Mouse (Mus musculus) limb, embryonic 12.5 days (tissue): ENCODE data around the gene 7530416G11Rik. TPM values are rescaled to one million over a fixed set of nuclear protein-coding genes. Genes with fewer than 3 reads are reported as not detected.

ENCODE experiments used
- ATAC-seq: fragments of 200-750 bp; cut with Nextera tagmentation; 2 replicates; pipeline ENCODE4 v1.8.0; 2017; ENCODE audit warnings: low read depth, moderate TSS enrichment; ENCODE audit not compliant: insufficient number of reproducible peaks, insufficient read depth, low FRiP score, low TSS enrichment
- H3K27ac ChIP-seq: fragments of 300-500 bp; sonication (generic); 2 replicates; pipeline ENCODE4 v1.5.1; 2016; ENCODE audit warnings: mild to moderate bottlenecking, moderate library complexity
- H3K27me3 ChIP-seq: fragments of 300-500 bp; sonication (generic); 2 replicates; pipeline ENCODE4 v1.6.1; 2016; ENCODE audit warnings: mild to moderate bottlenecking, moderate library complexity
- H3K36me3 ChIP-seq: fragments of 300-500 bp; sonication (generic); 2 replicates; pipeline ENCODE4 v1.6.1; 2016; ENCODE audit warnings: mild to moderate bottlenecking, moderate library complexity
- H3K4me1 ChIP-seq: fragments of 300-500 bp; sonication (generic); replicated peaks from 2 replicates; pipeline ENCODE4 v1.6.1; 2016
- H3K4me2 ChIP-seq: fragments of 300-500 bp; sonication (generic); 2 replicates; pipeline ENCODE4 v1.6.1; 2016; ENCODE audit warnings: mild to moderate bottlenecking, moderate library complexity
- H3K4me3 ChIP-seq: fragments of 300-500 bp; sonication (generic); replicated peaks from 2 replicates; pipeline ENCODE4 v1.5.1; 2016; ENCODE audit warnings: mild to moderate bottlenecking
- H3K9ac ChIP-seq: fragments of 300-500 bp; sonication (generic); replicated peaks from 2 replicates; pipeline ENCODE4 v1.6.1; 2016; ENCODE audit warnings: mild to moderate bottlenecking, moderate library complexity
- H3K9me3 ChIP-seq: fragments of 300-500 bp; sonication (generic); 2 replicates; pipeline ENCODE4 v1.6.1; 2016; ENCODE audit warnings: mild to moderate bottlenecking, moderate library complexity
- WGBS: fragments of 180-500 bp; shearing (Covaris S2); methylation state at CpG from one replicate; pipeline ENCODE4 v1.1.7; 2016; 5-methylcytosine and 5-hydroxymethylcytosine counted together
- polyA plus RNA-seq: library from polyadenylated mRNA; unstranded; fragments of >200 nt; fragmentation: Nextera tagmentation; extraction: Ambion mirVana; gene quantifications from 2 replicates; pipeline ENCODE4 v1.2.1, GENCODE M21; 2016

The 7530416G11Rik gene
- polyA plus RNA-seq, 1 experiment from 2014 or later, result not detected

- no peak for ATAC-seq
- H3K9ac ChIP-seq, result no peak overlapping the region
Observed at GRCm38 (mm10) chr15:85479919-85480318, 23.1 kb downstream of the 7530416G11Rik start.

GRCm38 (mm10) chr15:85479365-85479764, 23.7 kb downstream of the 7530416G11Rik start:
- Histone ChIP-seq H3K27me3 (peaks cover 41% of the 10 kb centered on the region), H3K9me3 (no peaks in the 10 kb centered on the region), H3K4me2 (no peak overlapping the region), H3K4me3 (no peak overlapping the region), H3K27ac (no peak overlapping the region), H3K36me3 (no peaks in the 10 kb centered on the region), H3K9ac (no peak overlapping the region), H3K4me1 (no peaks in the 10 kb centered on the region; the same call in none of the 2 replicates)
- ATAC-seq, result no peak
- WGBS, result 80% methylated on average over 12 of the region's 12 CpGs

More at GRCm38 (mm10) chr15:85479919-85480318, 23.1 kb downstream of the 7530416G11Rik start:
- no peak overlapping the region for H3K27ac ChIP-seq
- 56% methylated on average over 5 of the region's 5 CpGs for WGBS
- H3K4me2 ChIP-seq, result no peak overlapping the region
- H3K27me3 ChIP-seq, result peaks cover 41% of the 10 kb centered on the region
- H3K4me3 ChIP-seq, result no peak overlapping the region
- H3K9me3 ChIP-seq, result no peaks in the 10 kb centered on the region
- no peaks in the 10 kb centered on the region for H3K36me3 ChIP-seq
- H3K4me1 ChIP-seq, result no peaks in the 10 kb centered on the region; the same call in none of the 2 replicates

GRCm38 (mm10) chr15:85477584-85477983, 25.4 kb downstream of the 7530416G11Rik start:
- Histone ChIP-seq H3K9ac (no peak overlapping the region), H3K4me1 (no peaks in the 10 kb centered on the region; the same call in none of the 2 replicates), H3K36me3 (0 out of 2 replicates have a peak, but pooled peaks cover under 1% of the 10 kb centered on the region), H3K9me3 (no peaks in the 10 kb centered on the region), H3K4me3 (no peak overlapping the region), H3K27ac (no peak overlapping the region), H3K27me3 (peaks cover 38% of the 10 kb centered on the region), H3K4me2 (no peak overlapping the region)
- ATAC-seq, result no peak
- 17% methylated on average over 1 of the region's 1 CpGs for WGBS

- no peak for ATAC-seq
- Histone ChIP-seq H3K36me3 (peaks cover 5% of the 10 kb centered on the region; the same call in 1 of the 2 replicates), H3K27me3 (peaks cover 9% of the 10 kb centered on the region), H3K4me2 (no peak overlapping the region), H3K9me3 (no peaks in the 10 kb centered on the region), H3K4me1 (no peaks in the 10 kb centered on the region; the same call in 1 of the 2 replicates), H3K27ac (no peak overlapping the region), H3K9ac (no peak overlapping the region), H3K4me3 (no peak overlapping the region)
- WGBS, result 76% methylated on average over 3 of the region's 3 CpGs
Observed at GRCm38 (mm10) chr15:85474697-85475096, 28.3 kb downstream of the 7530416G11Rik start.

- 87% methylated on average over 6 of the region's 6 CpGs for whole genome bisulfite sequencing
- H3K9ac ChIP-seq, result no peak overlapping the region
- no peak overlapping the region for H3K4me3 ChIP-seq
- no peaks in the 10 kb centered on the region for H3K9me3 ChIP-seq
- peaks cover under 1% of the 10 kb centered on the region; the same call in 1 of the 2 replicates for H3K4me1 ChIP-seq
- no peak overlapping the region for H3K27ac ChIP-seq
- H3K27me3 ChIP-seq, result no peaks in the 10 kb centered on the region
- peaks cover 46% of the 10 kb centered on the region for H3K36me3 ChIP-seq
- no peak for ATAC-seq
- H3K4me2 ChIP-seq, result no peak overlapping the region
Observed at GRCm38 (mm10) chr15:85469401-85469800, 33.6 kb downstream of the 7530416G11Rik start.

- no peak overlapping the region for H3K27ac ChIP-seq
- H3K4me3 ChIP-seq, result no peak overlapping the region
- H3K27me3 ChIP-seq, result no peaks in the 10 kb centered on the region
- H3K9ac ChIP-seq, result no peak overlapping the region
- WGBS, result 91% methylated on average over 5 of the region's 5 CpGs
- ATAC-seq, result no peak
- H3K4me1 ChIP-seq, result peaks cover 10% of the 10 kb centered on the region; the same call in 1 of the 2 replicates
- no peak overlapping the region for H3K4me2 ChIP-seq
- peaks cover 70% of the 10 kb centered on the region for H3K36me3 ChIP-seq
- no peaks in the 10 kb centered on the region for H3K9me3 ChIP-seq
Observed at GRCm38 (mm10) chr15:85466456-85467067, 36.5 kb downstream of the 7530416G11Rik start.

- no peak overlapping the region for H3K27ac ChIP-seq
- no peak for ATAC-seq
- peaks cover 10% of the 10 kb centered on the region; the same call in 1 of the 2 replicates for H3K4me1 ChIP-seq
- H3K9ac ChIP-seq, result no peak overlapping the region
- no peak overlapping the region for H3K4me2 ChIP-seq
- 66% methylated on average over 10 of the region's 10 CpGs for WGBS
- no peaks in the 10 kb centered on the region for H3K9me3 ChIP-seq
- H3K27me3 ChIP-seq, result no peaks in the 10 kb centered on the region
- H3K4me3 ChIP-seq, result no peak overlapping the region
- peaks cover 83% of the 10 kb centered on the region for H3K36me3 ChIP-seq
Observed at GRCm38 (mm10) chr15:85464823-85465565, 38.0 kb downstream of the 7530416G11Rik start.

GRCm38 (mm10) chr15:85464190-85464589, 38.8 kb downstream of the 7530416G11Rik start:
- no peak for ATAC-seq
- Histone ChIP-seq H3K4me3 (no peak overlapping the region), H3K36me3 (peaks cover 86% of the 10 kb centered on the region), H3K27me3 (no peaks in the 10 kb centered on the region), H3K9me3 (no peaks in the 10 kb centered on the region), H3K4me2 (no peak overlapping the region), H3K27ac (no peak overlapping the region), H3K9ac (no peak overlapping the region), H3K4me1 (peaks cover 10% of the 10 kb centered on the region; the same call in 1 of the 2 replicates)
- 19% methylated on average over 5 of the region's 5 CpGs for WGBS

GRCm38 (mm10) chr15:85463027-85463790, 39.8 kb downstream of the 7530416G11Rik start:
- Histone ChIP-seq H3K4me3 (no peak overlapping the region), H3K36me3 (peaks cover 82% of the 10 kb centered on the region), H3K27me3 (no peaks in the 10 kb centered on the region), H3K4me1 (peaks cover 10% of the 10 kb centered on the region; the same call in 1 of the 2 replicates), H3K9me3 (no peaks in the 10 kb centered on the region), H3K4me2 (no peak overlapping the region), H3K27ac (no peak overlapping the region), H3K9ac (no peak overlapping the region)
- WGBS, result 75% methylated on average over 13 of the region's 13 CpGs
- no peak for ATAC-seq

GRCm38 (mm10) chr15:85462138-85462537, 40.9 kb downstream of the 7530416G11Rik start:
- Histone ChIP-seq H3K27ac (no peak overlapping the region), H3K27me3 (no peaks in the 10 kb centered on the region), H3K9me3 (no peaks in the 10 kb centered on the region), H3K4me2 (no peak overlapping the region), H3K9ac (no peak overlapping the region), H3K4me1 (peaks cover 17% of the 10 kb centered on the region), H3K36me3 (peaks cover 73% of the 10 kb centered on the region), H3K4me3 (no peak overlapping the region)
- ATAC-seq, result no peak
- 91% methylated on average over 4 of the region's 4 CpGs for WGBS

GRCm38 (mm10) chr15:85461541-85461940, 41.5 kb downstream of the 7530416G11Rik start:
- no peak overlapping the region for H3K4me3 ChIP-seq
- peaks cover 21% of the 10 kb centered on the region for H3K4me1 ChIP-seq
- H3K27me3 ChIP-seq, result no peaks in the 10 kb centered on the region
- WGBS, result 90% methylated on average over 4 of the region's 4 CpGs
- no peak overlapping the region for H3K9ac ChIP-seq
- no peak for ATAC-seq
- peaks cover 72% of the 10 kb centered on the region for H3K36me3 ChIP-seq
- no peaks in the 10 kb centered on the region for H3K9me3 ChIP-seq
- H3K4me2 ChIP-seq, result no peak overlapping the region
- H3K27ac ChIP-seq, result no peak overlapping the region
